Mouse (Mus musculus) induced T-regulatory cell, adult 2 months (primary cell): Measurements from ENCODE around the gene Lrrc19.
A peak's percentile ranks its signal among the peaks of the same experiment; 100 is the strongest.
"Not testable (repeated sequence)": the region's sequence is repeated elsewhere in the genome, so short reads cannot be mapped to it uniquely, and the experiment has no call there.

Experiments used
- DNase-seq: peaks from one replicate; pipeline ENCODE4 v3.0.0-alpha.2; 2012; ENCODE audit warnings: low read depth

Gene Lrrc19

GRCm38 (mm10) chr4:94649920-94650319 is at the start of gene Lrrc19:
Lrrc19 (minus strand) TSS chr4:94650144.
- DNase-seq, result no peak

- no peak for DNase-seq
Measured at GRCm38 (mm10) chr4:94696368-94696767, 46.4 kb upstream of the Lrrc19 start.

- no peak for DNase-seq
Measured at GRCm38 (mm10) chr4:94692175-94692574, 42.2 kb upstream of the Lrrc19 start.

- DNase-seq, result no peak
Measured at GRCm38 (mm10) chr4:94691078-94691477, 41.1 kb upstream of the Lrrc19 start.

GRCm38 (mm10) chr4:94689804-94690203 is 39.9 kb upstream of the Lrrc19 start:
- not testable (repeated sequence) for DNase-seq

- DNase-seq, result no peak
Measured at GRCm38 (mm10) chr4:94683305-94683704, 33.4 kb upstream of the Lrrc19 start.

- no peak for DNase-seq
Measured at GRCm38 (mm10) chr4:94682029-94682428, 32.1 kb upstream of the Lrrc19 start.

- DNase-seq, result no peak
Measured at GRCm38 (mm10) chr4:94681181-94681580, 31.2 kb upstream of the Lrrc19 start.

- no peak for DNase-seq
Measured at GRCm38 (mm10) chr4:94680662-94681061, 30.7 kb upstream of the Lrrc19 start.

- DNase-seq, result peak; percentile 7
Measured at GRCm38 (mm10) chr4:94669718-94670117, 19.8 kb upstream of the Lrrc19 start.

- not testable (repeated sequence) for DNase-seq
Measured at GRCm38 (mm10) chr4:94650426-94651175, 657 bp upstream of the Lrrc19 start.

- DNase-seq, result no peak
Measured at GRCm38 (mm10) chr4:94643141-94643540, 6.8 kb downstream of the Lrrc19 start.

- DNase-seq, result no peak
Measured at GRCm38 (mm10) chr4:94620077-94620476, 29.9 kb downstream of the Lrrc19 start.

GRCm38 (mm10) chr4:94614627-94615006 is 35.3 kb downstream of the Lrrc19 start:
- DNase-seq, result no peak

- peak; percentile 98 for DNase-seq
Measured at GRCm38 (mm10) chr4:94613972-94614626, 35.8 kb downstream of the Lrrc19 start, which contains the start of gene Ift74. Ift74 (plus strand) TSS chr4:94614491.

- DNase-seq, result no peak
Measured at GRCm38 (mm10) chr4:94610339-94610738, 39.6 kb downstream of the Lrrc19 start.

- DNase-seq, result no peak
Measured at GRCm38 (mm10) chr4:94605591-94605990, 44.4 kb downstream of the Lrrc19 start.

GRCm38 (mm10) chr4:94604452-94605019 is 45.4 kb downstream of the Lrrc19 start:
- no peak for DNase-seq

- DNase-seq, result peak; percentile 96
Measured at GRCm38 (mm10) chr4:94603031-94603629, 46.8 kb downstream of the Lrrc19 start, which contains the start of gene Plaa. Plaa (minus strand) TSS chr4:94603244.

- no peak for DNase-seq
Measured at GRCm38 (mm10) chr4:94602496-94603030, 47.4 kb downstream of the Lrrc19 start.

GRCm38 (mm10) chr4:94601395-94601794 is 48.5 kb downstream of the Lrrc19 start:
- peak; percentile 53 for DNase-seq

GRCm38 (mm10) chr4:94592709-94593108 is 57.2 kb downstream of the Lrrc19 start:
- no peak for DNase-seq
